Mouse (Mus musculus) T-cell, adult 2 months (primary cell): ENCODE data around the gene Aldh1a2.

Experiments
- DNase-seq: peaks from one replicate; pipeline ENCODE4 v3.0.0; 2022; ENCODE audit warnings: low spot score

Gene Aldh1a2

GRCm38 (mm10) chr9:71289810-71290209 is 74.2 kb downstream of the Aldh1a2 start:
- DNase-seq = no peak

DNA sequence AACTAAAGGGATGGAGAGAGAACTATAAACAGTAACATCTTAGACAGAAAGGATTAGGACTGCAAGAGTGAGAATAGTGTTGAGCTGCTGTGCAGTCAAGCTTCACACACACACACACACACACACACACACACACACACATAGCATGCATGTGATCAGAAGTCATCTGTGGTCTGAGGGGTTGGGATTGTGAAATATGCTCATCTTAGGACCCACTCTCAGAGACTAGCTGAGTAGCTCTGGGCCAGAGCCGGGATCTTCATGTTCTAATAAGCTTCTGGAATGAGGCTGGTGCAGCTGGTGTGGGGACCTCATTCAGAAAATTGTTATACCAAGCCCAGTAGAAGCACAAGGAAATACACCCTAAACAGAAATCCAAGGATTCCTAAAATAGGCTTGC is 75.1 kb downstream of the Aldh1a2 start:
- DNase-seq = no peak

DNA sequence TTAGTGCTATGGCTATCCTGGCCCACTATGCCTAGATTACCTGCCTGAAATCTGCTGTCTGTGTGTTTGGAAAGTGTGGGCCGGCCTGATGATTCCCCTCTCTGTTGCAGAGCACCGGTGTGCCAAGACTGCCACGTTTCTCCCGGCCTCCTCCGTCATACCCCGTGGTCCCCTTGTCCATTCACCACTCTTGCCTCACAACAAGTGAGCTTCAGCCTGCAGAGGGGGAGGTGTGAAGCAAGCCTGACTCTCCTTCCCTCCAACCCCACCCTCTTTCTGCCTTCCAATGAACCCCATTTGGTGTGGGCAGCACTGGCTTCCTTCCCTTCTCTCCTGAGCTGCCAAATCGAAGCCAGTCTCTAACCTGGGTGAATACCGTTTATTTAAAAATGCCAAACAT is 79.9 kb downstream of the Aldh1a2 start:
- no peak for DNase-seq

- DNase-seq = no peak
Observed at GRCm38 (mm10) chr9:71303594-71303993, 88.0 kb downstream of the Aldh1a2 start.

- DNase-seq = no peak
Observed at GRCm38 (mm10) chr9:71307106-71307789, 91.7 kb downstream of the Aldh1a2 start.

- no peak for DNase-seq
Observed at GRCm38 (mm10) chr9:71315960-71316359, 100.4 kb downstream of the Aldh1a2 start.

DNA sequence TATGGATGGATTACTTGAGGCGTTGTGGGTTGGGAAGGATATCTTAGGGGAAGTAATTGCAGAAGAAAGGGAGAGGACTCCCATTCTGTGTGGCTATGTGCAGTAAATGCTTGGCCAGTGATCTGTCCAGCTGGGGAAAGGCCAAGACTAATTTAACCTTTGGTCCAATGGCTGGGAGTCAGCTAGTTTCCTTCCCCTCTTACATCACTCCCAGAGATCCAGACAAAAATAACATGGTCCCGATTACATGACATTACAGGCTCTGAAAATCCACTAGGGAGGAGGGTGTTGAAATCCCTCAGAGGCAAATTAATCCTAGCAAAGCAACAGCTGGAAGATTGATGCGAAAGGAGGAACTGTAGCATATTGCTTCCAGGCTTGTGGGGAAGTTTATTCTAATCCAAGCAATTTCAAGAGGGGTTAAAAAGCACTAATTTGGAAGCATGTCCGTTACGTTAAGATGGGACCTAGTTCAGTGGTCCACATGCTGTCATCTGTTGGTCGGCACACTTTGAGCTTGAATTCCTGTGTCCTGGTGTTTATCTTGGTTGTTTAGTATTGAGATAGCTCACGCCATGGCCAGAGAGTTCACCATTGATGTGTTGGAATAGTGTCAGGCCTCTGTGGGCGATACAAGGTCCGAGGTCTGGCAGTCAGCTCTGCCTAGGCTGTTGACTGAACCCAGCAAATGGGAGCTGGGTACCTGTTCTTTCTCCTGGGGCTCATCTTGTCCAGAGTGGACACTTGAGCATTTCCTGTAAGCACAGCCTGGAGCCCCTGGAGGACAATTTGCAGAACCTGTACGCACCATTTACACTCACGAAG is 101.7 kb downstream of the Aldh1a2 start:
- DNase-seq = no peak

GRCm38 (mm10) chr9:71317921-71318241 is 102.3 kb downstream of the Aldh1a2 start:
- no peak for DNase-seq

GRCm38 (mm10) chr9:71319776-71320175 is 104.2 kb downstream of the Aldh1a2 start:
- DNase-seq = no peak

DNA sequence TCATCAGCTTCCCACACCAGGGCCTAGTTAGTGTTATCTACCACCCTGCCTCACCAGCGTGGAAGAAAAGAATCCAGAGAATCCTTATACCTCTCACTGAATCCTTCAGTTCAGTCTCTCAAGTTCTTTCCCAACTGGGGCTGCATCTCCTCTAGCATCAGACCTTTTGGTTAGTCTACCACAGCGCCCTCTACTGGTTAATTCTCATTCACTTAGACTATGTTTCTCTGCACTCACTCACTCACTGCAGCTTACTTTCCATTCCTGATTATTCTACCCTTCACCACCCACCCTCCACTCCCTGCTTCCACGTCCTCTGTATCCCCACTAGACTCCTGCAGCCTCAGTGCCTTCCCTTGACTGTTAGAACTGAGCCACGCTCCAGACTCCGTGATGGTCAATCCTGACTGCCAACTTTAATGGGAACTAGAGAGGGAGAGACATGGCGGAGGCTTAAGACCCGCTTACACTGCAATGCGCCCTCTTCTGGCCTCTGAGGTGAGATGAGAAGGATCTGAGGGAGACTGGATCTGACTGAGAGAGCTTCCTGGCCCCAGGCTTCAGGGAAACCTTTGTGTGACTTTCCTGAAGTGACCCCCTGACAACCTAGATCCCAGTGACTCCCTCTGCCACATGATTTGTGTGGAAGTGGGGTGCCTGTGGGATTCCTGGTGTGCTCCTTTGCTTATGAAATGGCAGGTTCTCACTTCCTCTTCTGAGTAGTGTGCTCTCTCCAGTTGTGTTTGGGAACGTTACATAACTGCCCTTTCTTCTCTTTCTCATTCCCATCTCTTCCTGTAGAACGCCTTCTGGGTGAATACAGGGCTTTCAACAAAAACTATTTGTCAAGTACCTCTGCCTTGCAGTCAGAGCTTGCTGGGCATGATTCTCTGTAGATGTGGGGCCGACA is 104.9 kb downstream of the Aldh1a2 start:
- no peak for DNase-seq

DNA sequence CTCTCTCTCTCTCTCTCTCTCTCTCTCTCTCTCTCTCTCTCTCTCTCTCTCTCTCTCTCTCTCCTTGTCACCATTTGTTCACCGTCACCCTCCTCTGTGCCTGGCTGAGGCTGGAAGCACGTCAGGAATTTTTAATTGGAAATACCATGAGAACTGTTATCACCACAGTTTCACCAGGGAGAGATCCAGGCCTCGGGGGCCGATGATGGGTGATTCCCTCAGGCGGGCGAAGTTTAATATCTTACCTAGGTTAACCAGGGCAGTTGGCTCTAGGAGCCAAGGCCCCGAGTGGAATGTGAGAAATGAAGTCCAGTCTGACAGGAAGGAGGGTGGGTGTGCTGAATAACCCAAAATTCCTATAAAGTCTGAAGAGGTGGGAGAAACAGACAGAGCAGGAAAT is 105.8 kb downstream of the Aldh1a2 start:
- DNase-seq = no peak

DNA sequence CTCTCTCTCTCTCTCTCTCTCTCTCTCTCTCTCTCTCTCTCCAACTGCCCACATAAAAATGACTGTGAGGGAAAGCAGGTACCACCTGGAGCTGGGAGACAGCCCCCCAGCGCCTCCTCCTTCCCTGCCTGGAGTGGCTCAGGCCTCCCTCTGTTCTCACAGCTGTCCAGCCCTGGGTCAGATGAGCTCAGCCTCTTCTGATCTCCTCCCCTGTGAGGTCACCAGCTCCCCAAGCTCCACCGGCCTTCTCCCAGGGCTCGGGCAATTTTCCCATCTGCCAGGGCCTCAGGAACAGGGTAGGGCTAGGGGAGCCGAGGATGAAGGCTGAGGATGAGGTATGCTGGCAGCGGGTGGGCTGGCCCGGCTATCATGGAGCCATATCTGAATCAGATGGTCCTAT is 106.3 kb downstream of the Aldh1a2 start:
- no peak for DNase-seq

GRCm38 (mm10) chr9:71323303-71323952 is 107.8 kb downstream of the Aldh1a2 start:
- no peak for DNase-seq

GRCm38 (mm10) chr9:71324060-71324459 is 108.5 kb downstream of the Aldh1a2 start:
- no peak for DNase-seq

DNA sequence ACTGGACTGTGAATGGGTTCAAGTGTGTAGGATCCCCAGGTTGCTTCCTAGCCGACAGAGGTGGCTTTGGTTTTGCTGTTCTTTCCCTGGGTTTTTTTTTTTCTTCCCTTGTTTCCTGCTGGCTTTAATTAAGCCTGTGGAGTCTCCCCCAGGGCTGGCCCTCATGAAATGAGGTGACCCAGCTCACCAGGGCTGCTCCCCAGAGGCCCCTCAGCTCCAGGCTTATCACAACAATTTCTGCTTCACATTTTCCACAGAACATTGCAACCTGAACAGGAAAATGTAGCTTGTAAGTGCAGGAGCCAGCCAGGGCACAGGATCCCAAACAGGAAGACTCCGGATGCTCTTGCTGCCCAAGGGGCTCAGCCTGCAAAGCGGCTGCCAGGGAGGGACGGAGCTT is 110.7 kb downstream of the Aldh1a2 start:
- DNase-seq = no peak

DNA sequence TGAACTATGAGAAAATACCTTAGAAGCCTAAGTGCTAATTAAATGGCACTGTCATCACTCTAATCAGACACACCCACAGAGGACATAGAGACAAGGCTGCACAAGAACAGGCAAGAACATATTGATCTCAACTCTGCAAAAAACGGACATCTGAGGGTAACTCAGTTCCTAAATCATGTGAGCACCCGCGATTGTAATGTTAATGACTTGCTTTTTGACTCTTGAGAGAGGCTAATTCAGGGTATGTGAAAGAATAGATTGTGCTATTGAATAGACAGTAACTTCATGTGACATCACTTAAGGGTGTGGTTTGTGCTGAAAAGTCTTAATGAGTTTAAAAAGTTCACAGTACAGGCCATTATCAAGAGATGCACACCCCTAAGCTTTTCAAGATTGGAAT is 116.1 kb downstream of the Aldh1a2 start:
- no peak for DNase-seq

DNA sequence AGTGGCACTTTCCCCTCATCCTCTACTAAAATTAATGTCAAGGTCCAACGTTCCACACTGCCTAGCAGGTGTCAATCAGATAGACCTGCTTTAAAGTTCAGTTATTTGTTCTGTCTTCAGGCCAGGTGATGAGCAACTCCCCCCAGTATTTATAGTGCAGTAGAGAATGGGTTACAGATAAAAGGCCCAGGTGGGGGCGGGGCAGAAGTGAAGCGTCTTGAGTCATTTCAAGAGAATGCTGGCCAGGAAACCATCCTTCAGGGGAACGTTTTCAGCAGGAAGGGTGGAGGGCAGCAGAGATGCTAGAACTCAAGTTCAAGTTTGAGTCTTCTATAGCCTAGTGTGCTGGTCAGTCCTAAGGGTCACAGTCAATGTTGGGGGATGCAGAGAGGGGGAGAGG is 121.1 kb downstream of the Aldh1a2 start:
- DNase-seq = no peak

- no peak for DNase-seq
Observed at GRCm38 (mm10) chr9:71337425-71337824, 121.8 kb downstream of the Aldh1a2 start.

DNA sequence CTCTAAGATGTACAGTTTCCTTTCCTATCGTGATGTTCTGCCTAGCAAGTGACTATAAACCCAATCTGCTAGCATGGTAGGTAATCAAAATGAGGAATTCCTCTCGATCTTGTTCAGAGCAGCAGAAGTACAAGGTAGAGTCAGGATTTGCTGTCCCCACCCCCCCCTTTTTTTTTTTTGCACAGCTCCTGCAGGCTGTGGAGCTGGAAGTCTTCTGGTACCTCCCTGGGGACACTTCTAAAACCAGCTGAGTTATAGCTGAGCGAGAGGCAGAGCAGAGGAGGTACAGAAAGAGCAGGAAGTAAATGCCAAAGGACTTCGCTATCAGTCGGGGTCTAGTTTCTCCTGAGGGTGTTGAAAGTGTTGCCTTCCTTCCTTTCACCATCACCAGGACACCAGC is 124.5 kb downstream of the Aldh1a2 start:
- no peak for DNase-seq
